Mouse (Mus musculus) kidney, adult 9 months (tissue): ENCODE results near the gene Pnldc1.

Experiments
- DNase-seq: peaks from one replicate; pipeline ENCODE4 v3.0.0; 2022

The Pnldc1 gene

GRCm38 (mm10) chr17:12853821-12854220 is 56.2 kb downstream of the Pnldc1 start:
- DNase-seq = no peak

GRCm38 (mm10) chr17:12851689-12852088 is 58.3 kb downstream of the Pnldc1 start:
- DNase-seq = no peak

GRCm38 (mm10) chr17:12849778-12850382 is 60.1 kb downstream of the Pnldc1 start:
- no peak for DNase-seq

GRCm38 (mm10) chr17:12847736-12848135 is 62.3 kb downstream of the Pnldc1 start:
- DNase-seq = no peak

GRCm38 (mm10) chr17:12846474-12846873 is 63.6 kb downstream of the Pnldc1 start:
- DNase-seq = peak; percentile 79

- peak; percentile 30 for DNase-seq
Observed at GRCm38 (mm10) chr17:12845862-12846261, 64.2 kb downstream of the Pnldc1 start.

- DNase-seq = no peak
Observed at GRCm38 (mm10) chr17:12844540-12844939, 65.5 kb downstream of the Pnldc1 start.

GRCm38 (mm10) chr17:12843826-12844225 is 66.2 kb downstream of the Pnldc1 start:
- no peak for DNase-seq

GRCm38 (mm10) chr17:12839475-12840267 is 70.4 kb downstream of the Pnldc1 start:
- no peak for DNase-seq
